Mouse (Mus musculus): Measurements from ENCODE around the gene Vnn3. TPM values are rescaled to one million over a fixed set of nuclear protein-coding genes. Genes with fewer than 3 reads are reported as not detected.

Gene Vnn3
- polyA plus RNA-seq, 1 experiment from 2014 or later = 12.2 TPM

Other genes with a start within 250 kb of the Vnn3 start
- 102 and 122 TPM in 2 replicates for gene Rps12, start 64.2 kb upstream of the Vnn3 start, polyA plus RNA-seq (2015; fragmentation: Nextera tagmentation; extraction: Ambion mirVana)
- gene Slc18b1, start 54.5 kb upstream of the Vnn3 start, polyA plus RNA-seq (2015; fragmentation: Nextera tagmentation; extraction: Ambion mirVana) = 1.7 and 1.9 TPM in 2 replicates
- 2.2 and 2.8 TPM in 2 replicates for gene Vnn1, start 43.2 kb downstream of the Vnn3 start, polyA plus RNA-seq (2015; fragmentation: Nextera tagmentation; extraction: Ambion mirVana)
- not detected in 2 replicates for gene Taar1, start 68.9 kb downstream of the Vnn3 start, polyA plus RNA-seq (2015; fragmentation: Nextera tagmentation; extraction: Ambion mirVana)
- not detected in 2 replicates for gene Taar2, start 87.1 kb downstream of the Vnn3 start, polyA plus RNA-seq (2015; fragmentation: Nextera tagmentation; extraction: Ambion mirVana)
- gene Taar3, start 98.1 kb downstream of the Vnn3 start, polyA plus RNA-seq (2015; fragmentation: Nextera tagmentation; extraction: Ambion mirVana) = not detected in 2 replicates
- not detected in 2 replicates for gene Taar4, start 109.0 kb downstream of the Vnn3 start, polyA plus RNA-seq (2015; fragmentation: Nextera tagmentation; extraction: Ambion mirVana)
- not detected in 2 replicates for gene Taar5, start 119.2 kb downstream of the Vnn3 start, polyA plus RNA-seq (2015; fragmentation: Nextera tagmentation; extraction: Ambion mirVana)
- gene Taar6, start 134.2 kb downstream of the Vnn3 start, polyA plus RNA-seq (2015; fragmentation: Nextera tagmentation; extraction: Ambion mirVana) = not detected in 2 replicates
- gene Taar7a, start 142.0 kb downstream of the Vnn3 start, polyA plus RNA-seq (2015; fragmentation: Nextera tagmentation; extraction: Ambion mirVana) = not detected in 2 replicates
- not detected in 2 replicates for gene Taar7b, start 148.5 kb downstream of the Vnn3 start, polyA plus RNA-seq (2015; fragmentation: Nextera tagmentation; extraction: Ambion mirVana)
- gene Taar7d, start 175.8 kb downstream of the Vnn3 start, polyA plus RNA-seq (2015; fragmentation: Nextera tagmentation; extraction: Ambion mirVana) = not detected in 2 replicates
- gene Taar7e, start 186.2 kb downstream of the Vnn3 start, polyA plus RNA-seq (2015; fragmentation: Nextera tagmentation; extraction: Ambion mirVana) = not detected in 2 replicates
- not detected in 2 replicates for gene Taar7f, start 198.0 kb downstream of the Vnn3 start, polyA plus RNA-seq (2015; fragmentation: Nextera tagmentation; extraction: Ambion mirVana)
- not detected in 2 replicates for gene Taar8a, start 225.0 kb downstream of the Vnn3 start, polyA plus RNA-seq (2015; fragmentation: Nextera tagmentation; extraction: Ambion mirVana)
- not detected in 2 replicates for gene Taar8b, start 240.8 kb downstream of the Vnn3 start, polyA plus RNA-seq (2015; fragmentation: Nextera tagmentation; extraction: Ambion mirVana)

Measured in liver, embryonic 16.5 days (tissue).